Mouse (Mus musculus) liver, embryonic 14.5 days (tissue): ENCODE measurements at regions not wholly inside any gene's neighbourhood (a gene's known extent, or its start where the extent isn't known, plus 50 kb on each side); places are given as distances from the start of the nearest gene placed in this dataset.

Source experiments
- CTCF ChIP-seq: IDR thresholded peaks from 2 replicates; pipeline ENCODE4 v1.5.1; 2016; ENCODE audit warnings: antibody characterized with exemption, low read depth, control low read depth
- EP300 ChIP-seq: IDR thresholded peaks from 2 replicates; pipeline ENCODE4 v1.6.1; 2016; ENCODE audit warnings: antibody characterized with exemption, low read depth

- peak; percentile 96 for TF ChIP-seq CTCF
- TF ChIP-seq EP300: no peak
Measured at GRCm38 (mm10) chr7:37357647-37358395, 415.6 kb downstream of the Zfp536 start.
